Mouse (Mus musculus) MEL (cell line): ENCODE results near the gene Tmem144. TPM values are rescaled to one million over a fixed set of nuclear protein-coding genes. Genes with fewer than 3 reads are reported as not detected.

Experiments used
- DNase-seq: peaks from one replicate; pipeline ENCODE4 v3.0.0; 2011; ENCODE audit warnings: low read depth, low spot score
- H3K27ac ChIP-seq: 2 replicates; pipeline ENCODE4 v1.5.1; 2012; ENCODE audit warnings: low read depth, mild to moderate bottlenecking, control low read depth, low read length, moderate library complexity; ENCODE audit not compliant: control insufficient read depth
- H3K27me3 ChIP-seq, 2 experiments: fragments of 150-350 bp in 1 of 2; sonication (generic) in 1 of 2; 2 replicates each; pipeline ENCODE4 v1.6.1; 2012; ENCODE audit warnings: low read length in 2 of 2, mild to moderate bottlenecking in 2 of 2, improper control_type of control experiment in 1 of 2, moderate library complexity in 1 of 2; ENCODE audit not compliant: insufficient read depth in 2 of 2, control insufficient read depth in 1 of 2
- H3K36me3 ChIP-seq, 2 experiments: 2 replicates each; pipeline ENCODE4 v1.6.1; 2012 to 2014; ENCODE audit warnings: low read length in 2 of 2, improper control_type of control experiment in 1 of 2, inconsistent platforms in 1 of 2, mild to moderate bottlenecking in 1 of 2; ENCODE audit not compliant: insufficient read depth in 2 of 2, control insufficient read depth in 1 of 2
- H3K4me1 ChIP-seq, 2 experiments: fragments of 150-350 bp in 1 of 2; sonication (generic) in 1 of 2; 2 replicates each; pipeline ENCODE4 v1.6.1; 2012; ENCODE audit warnings: low read length in 2 of 2, improper control_type of control experiment in 1 of 2, mild to moderate bottlenecking in 1 of 2; ENCODE audit not compliant: insufficient read depth in 2 of 2, control insufficient read depth in 1 of 2
- H3K4me3 ChIP-seq, 2 experiments: fragments of 150-350 bp in 1 of 2; sonication (generic) in 1 of 2; 2 replicates each; pipeline ENCODE4 v1.5.1; 2012; ENCODE audit warnings: low read depth in 2 of 2, low read length in 2 of 2, mild to moderate bottlenecking in 2 of 2, moderate library complexity in 2 of 2, control low read depth in 1 of 2, improper control_type of control experiment in 1 of 2; ENCODE audit not compliant: control insufficient read depth in 1 of 2, insufficient read depth in 1 of 2
- H3K79me2 ChIP-seq: 2 replicates; pipeline ENCODE4 v1.6.1; 2012; ENCODE audit warnings: mild to moderate bottlenecking, low read length, moderate library complexity; ENCODE audit not compliant: control insufficient read depth, poor library complexity, insufficient read depth
- H3K9ac ChIP-seq: 2 replicates; pipeline ENCODE4 v1.6.1; 2012; ENCODE audit warnings: low read depth, mild to moderate bottlenecking, control low read depth, low read length, moderate library complexity; ENCODE audit not compliant: control insufficient read depth, poor library complexity, severe bottlenecking
- H3K9me3 ChIP-seq: fragments of 150-350 bp; sonication (generic); replicated peaks from 2 replicates; pipeline ENCODE4 v1.6.1; 2012; ENCODE audit warnings: mild to moderate bottlenecking, low read length, improper control_type of control experiment, moderate library complexity; ENCODE audit not compliant: insufficient read depth
- BHLHE40 ChIP-seq: IDR thresholded peaks from 2 replicates; pipeline ENCODE4 v1.6.1; 2012; ENCODE audit warnings: low read depth, mild to moderate bottlenecking, inconsistent platforms, low read length, improper control_type of control experiment, borderline replicate concordance
- CHD1 ChIP-seq: IDR thresholded peaks from 2 replicates; pipeline ENCODE4 v1.6.1; 2012; ENCODE audit warnings: low read depth, mild to moderate bottlenecking, inconsistent platforms, low read length, improper control_type of control experiment
- CHD2 ChIP-seq: IDR thresholded peaks from 2 replicates; pipeline ENCODE4 v1.6.1; 2011; ENCODE audit warnings: low read length, improper control_type of control experiment
- CTCF ChIP-seq, 3 experiments: IDR thresholded peaks in 2 of 3; conservative IDR thresholded peaks in 1 of 3; 2 replicates each; pipeline ENCODE4 v1.5.1; 2011 to 2012; ENCODE audit warnings: low read length in 3 of 3, low read depth in 2 of 3, mild to moderate bottlenecking in 2 of 3, improper control_type of control experiment in 1 of 3, inconsistent platforms in 1 of 3, mixed read lengths in 1 of 3, moderate library complexity in 1 of 3; ENCODE audit not compliant: control insufficient read depth in 1 of 3, insufficient read depth in 1 of 3, poor library complexity in 1 of 3, severe bottlenecking in 1 of 3
- EP300 ChIP-seq, 2 experiments: IDR thresholded peaks; 2 replicates each; pipeline ENCODE4 v1.6.1; 2011; ENCODE audit warnings: improper control_type of control experiment in 2 of 2, low read length in 2 of 2, low read depth in 1 of 2, mild to moderate bottlenecking in 1 of 2
- ETS1 ChIP-seq: IDR thresholded peaks from 2 replicates; pipeline ENCODE4 v1.6.1; 2012; ENCODE audit warnings: low read depth, mild to moderate bottlenecking, inconsistent platforms, low read length, improper control_type of control experiment, moderate library complexity
- HCFC1 ChIP-seq: IDR thresholded peaks from 2 replicates; pipeline ENCODE4 v1.6.1; 2012; ENCODE audit warnings: low read depth, mild to moderate bottlenecking, inconsistent platforms, low read length, improper control_type of control experiment, moderate library complexity
- JUND ChIP-seq: IDR thresholded peaks from 2 replicates; pipeline ENCODE4 v1.6.1; 2011; ENCODE audit warnings: low read depth, mild to moderate bottlenecking, improper control_type of control experiment, low read length
- KAT2A ChIP-seq: conservative IDR thresholded peaks from 2 replicates; pipeline ENCODE4 v1.6.1; 2012; ENCODE audit warnings: low read depth, low read length, improper control_type of control experiment, inconsistent platforms
- MAX ChIP-seq: IDR thresholded peaks from 2 replicates; pipeline ENCODE4 v1.6.1; 2011; ENCODE audit warnings: low read length, improper control_type of control experiment
- MAZ ChIP-seq: IDR thresholded peaks from 2 replicates; pipeline ENCODE4 v1.6.1; 2012; ENCODE audit warnings: low read depth, mild to moderate bottlenecking, inconsistent platforms, low read length, improper control_type of control experiment
- MXI1 ChIP-seq: IDR thresholded peaks from 2 replicates; pipeline ENCODE4 v1.6.1; 2011; ENCODE audit warnings: mild to moderate bottlenecking, low read depth, low read length, improper control_type of control experiment
- MYB ChIP-seq: IDR thresholded peaks from 2 replicates; pipeline ENCODE4 v1.6.1; 2011; ENCODE audit warnings: mild to moderate bottlenecking, low read depth, low read length, improper control_type of control experiment
- MYC ChIP-seq: IDR thresholded peaks from 2 replicates; pipeline ENCODE4 v1.6.1; 2011; ENCODE audit warnings: low read depth, mild to moderate bottlenecking, low read length, improper control_type of control experiment, moderate library complexity
- NELFE ChIP-seq: IDR thresholded peaks from 2 replicates; pipeline ENCODE4 v1.6.1; 2011; ENCODE audit warnings: low read depth, low read length, improper control_type of control experiment
- NRF1 ChIP-seq: IDR thresholded peaks from 2 replicates; pipeline ENCODE4 v1.6.1; 2014; ENCODE audit warnings: low read depth, mild to moderate bottlenecking, inconsistent platforms, low read length, improper control_type of control experiment, moderate library complexity; ENCODE audit not compliant: poor library complexity, insufficient read depth, severe bottlenecking
- POLR2A ChIP-seq, 2 experiments: IDR thresholded peaks; 2 replicates each; pipeline ENCODE4 v1.6.1; 2011 to 2012; ENCODE audit warnings: low read length in 2 of 2, mild to moderate bottlenecking in 2 of 2, control low read depth in 1 of 2, improper control_type of control experiment in 1 of 2, low read depth in 1 of 2, moderate library complexity in 1 of 2; ENCODE audit not compliant: control insufficient read depth in 1 of 2, insufficient read depth in 1 of 2, poor library complexity in 1 of 2
- POLR2AphosphoS2 ChIP-seq: IDR thresholded peaks from 2 replicates; pipeline ENCODE4 v1.6.1; 2011; ENCODE audit warnings: low read length, improper control_type of control experiment
- POLR2AphosphoS5 ChIP-seq: IDR thresholded peaks from 2 replicates; pipeline ENCODE4 v1.6.1; 2012; ENCODE audit warnings: low read depth, borderline replicate concordance, mild to moderate bottlenecking, inconsistent platforms, low read length, moderate library complexity, mixed read lengths
- RCOR1 ChIP-seq: IDR thresholded peaks from 2 replicates; pipeline ENCODE4 v1.6.1; 2012; ENCODE audit warnings: low read depth, mild to moderate bottlenecking, inconsistent platforms, low read length, improper control_type of control experiment
- SMC3 ChIP-seq: IDR thresholded peaks from 2 replicates; pipeline ENCODE4 v1.6.1; 2011; ENCODE audit warnings: low read depth, low read length, improper control_type of control experiment
- TBP ChIP-seq: IDR thresholded peaks from 2 replicates; pipeline ENCODE4 v1.8.0; 2011; ENCODE audit warnings: low read depth, low read length, improper control_type of control experiment
- TCF12 ChIP-seq: IDR thresholded peaks from 2 replicates; pipeline ENCODE4 v1.6.1; 2014; ENCODE audit warnings: low read depth, mild to moderate bottlenecking, inconsistent platforms, low read length, improper control_type of control experiment, moderate library complexity
- UBTF ChIP-seq: IDR thresholded peaks from 2 replicates; pipeline ENCODE4 v1.6.1; 2012; ENCODE audit warnings: low read depth, mild to moderate bottlenecking, inconsistent platforms, low read length, improper control_type of control experiment, moderate library complexity, borderline replicate concordance; ENCODE audit not compliant: insufficient read depth
- USF1 ChIP-seq: IDR thresholded peaks from 2 replicates; pipeline ENCODE4 v1.6.1; 2014; ENCODE audit warnings: low read depth, mild to moderate bottlenecking, inconsistent platforms, low read length, improper control_type of control experiment, moderate library complexity
- ZKSCAN1 ChIP-seq: IDR thresholded peaks from 2 replicates; pipeline ENCODE4 v1.6.1; 2012; ENCODE audit warnings: low read depth, mild to moderate bottlenecking, inconsistent platforms, low read length, improper control_type of control experiment, moderate library complexity
- ZMIZ1 ChIP-seq: IDR thresholded peaks from 2 replicates; pipeline ENCODE4 v1.6.1; 2012; ENCODE audit warnings: low read depth, mild to moderate bottlenecking, inconsistent platforms, low read length, improper control_type of control experiment, moderate library complexity
- polyA plus RNA-seq, 2 experiments: library from polyadenylated mRNA; stranded (reverse) in 1 of 2; unstranded in 1 of 2; fragments of >175 nt in 1 of 2; fragments of >200 nt in 1 of 2; gene quantifications; 2 replicates each; pipeline versions ENCODE4 v1.2.1 to v1.2.4; 2012; ENCODE audit warnings: low replicate concordance in 2 of 2, low read depth in 1 of 2; ENCODE audit not compliant: insufficient read length in 2 of 2, insufficient read depth in 1 of 2, missing spikeins in 1 of 2
- total RNA-seq: library from RNA; depleted of rRNA; stranded (reverse); fragments of 300-350 nt; gene quantifications from 2 replicates; pipeline ENCODE4 v1.2.3, GENCODE M21; 2012

Gene Tmem144
- total and polyA plus RNA-seq, 3 experiments, result 0.04 to 0.25 TPM; not detected in 1

- H3K27me3 ChIP-seq, result peaks cover 3 to 8% of the 10 kb centered on the region in 2 experiments
- H3K36me3 ChIP-seq, result no peaks in the 10 kb centered on the region
- H3K4me1 ChIP-seq, result no peaks in the 10 kb centered on the region
- no peak for DNase-seq
- no peak overlapping the region for H3K4me3 ChIP-seq
- no peak overlapping the region for H3K27ac ChIP-seq
- TF ChIP-seq MAX (no peak), USF1 (no peak), CHD1 (no peak), EP300 (IDR thresholded peaks at IDR 0.05; ENCODE audit: low read depth in 1 of 2, low read length in 2 of 2) (no peak), ZKSCAN1 (no peak), RCOR1 (no peak), HCFC1 (no peak), TCF12 (no peak), ZMIZ1 (no peak), NELFE (no peak), TBP (no peak), UBTF (no peak), MYC (no peak), ETS1 (no peak), KAT2A (no peak), CHD2 (no peak), POLR2AphosphoS2 (no peak), POLR2AphosphoS5 (no peak)
- H3K9ac ChIP-seq, result no peak overlapping the region
- no peaks in the 10 kb centered on the region for H3K9me3 ChIP-seq
- no peaks in the 10 kb centered on the region for H3K79me2 ChIP-seq
Measured at GRCm38 (mm10) chr3:79790324-79790723, 62.2 kb downstream of the Tmem144 start.

- Histone ChIP-seq H3K4me1 (no peaks in the 10 kb centered on the region), H3K4me3 (no peak overlapping the region), H3K9me3 (no peaks in the 10 kb centered on the region), H3K36me3 (no peaks in the 10 kb centered on the region), H3K9ac (no peak overlapping the region), H3K27ac (no peak overlapping the region), H3K27me3 (peaks cover 2 to 8% of the 10 kb centered on the region in 2 experiments), H3K79me2 (no peaks in the 10 kb centered on the region)
- no peak for TF ChIP-seq BHLHE40
- no peak for TF ChIP-seq CTCF (IDR thresholded peaks at IDR 0.05 in 2 of 3, conservative IDR thresholded peaks at IDR 0.05 in 1 of 3; ENCODE audit: control insufficient read depth in 1 of 3, insufficient read depth in 1 of 3, low read depth in 2 of 3, low read length in 3 of 3, poor library complexity in 1 of 3, severe bottlenecking in 1 of 3)
- no peak for TF ChIP-seq SMC3
- no peak for TF ChIP-seq NRF1
- TF ChIP-seq MAZ, result no peak
- TF ChIP-seq MYB, result no peak
- no peak for TF ChIP-seq ETS1
- no peak for TF ChIP-seq MXI1
- TF ChIP-seq JUND, result no peak
- TF ChIP-seq TBP, result no peak
- TF ChIP-seq UBTF, result no peak
- TF ChIP-seq HCFC1, result no peak
- no peak for TF ChIP-seq USF1
- no peak for TF ChIP-seq RCOR1
- TF ChIP-seq POLR2A (IDR thresholded peaks at IDR 0.05; ENCODE audit: control insufficient read depth in 1 of 2, insufficient read depth in 1 of 2, low read depth in 1 of 2, low read length in 2 of 2, poor library complexity in 1 of 2), result no peak
- DNase-seq, result no peak
Measured at GRCm38 (mm10) chr3:79789554-79789953, 63.0 kb downstream of the Tmem144 start.
